Mouse (Mus musculus) kidney, embryonic 16.5 days (tissue): ENCODE measurements at regions not wholly inside any gene's neighbourhood (a gene's known extent, or its start where the extent isn't known, plus 50 kb on each side); places are given as distances from the start of the nearest gene placed in this dataset.

Experiments
- ATAC-seq: fragments of 200-750 bp; cut with Nextera tagmentation; 2 replicates; pipeline ENCODE4 v1.8.0; 2017; ENCODE audit warnings: moderate TSS enrichment; ENCODE audit not compliant: low FRiP score, low TSS enrichment
- H3K27ac ChIP-seq: fragments of 300-500 bp; sonication (generic); 2 replicates; pipeline ENCODE4 v1.5.1; 2014; ENCODE audit warnings: low read length
- H3K27me3 ChIP-seq: fragments of 300-500 bp; sonication (generic); 2 replicates; pipeline ENCODE4 v1.6.1; 2014; ENCODE audit warnings: low read length, control low read depth, mixed read lengths; ENCODE audit not compliant: insufficient read depth
- H3K36me3 ChIP-seq: fragments of 300-500 bp; sonication (generic); 2 replicates; pipeline ENCODE4 v1.6.1; 2014; ENCODE audit warnings: low read length, control low read depth, mixed read lengths; ENCODE audit not compliant: insufficient read depth
- H3K4me1 ChIP-seq: fragments of 300-500 bp; sonication (generic); 2 replicates; pipeline ENCODE4 v1.6.1; 2014; ENCODE audit warnings: low read length, control low read depth, mixed read lengths; ENCODE audit not compliant: insufficient read depth
- H3K4me2 ChIP-seq: fragments of 300-500 bp; sonication (generic); replicated peaks from 2 replicates; pipeline ENCODE4 v1.6.1; 2014; ENCODE audit warnings: low read depth, low read length
- H3K4me3 ChIP-seq: fragments of 300-500 bp; sonication (generic); 2 replicates; pipeline ENCODE4 v1.5.1; 2014; ENCODE audit warnings: mild to moderate bottlenecking, low read length
- H3K9ac ChIP-seq: fragments of 300-500 bp; sonication (generic); replicated peaks from 2 replicates; pipeline ENCODE4 v1.6.1; 2014; ENCODE audit warnings: low read length
- H3K9me3 ChIP-seq: fragments of 300-500 bp; sonication (generic); 2 replicates; pipeline ENCODE4 v1.6.1; 2016; ENCODE audit warnings: low read length, control low read depth
- WGBS: fragments of 180-500 bp; shearing (Covaris S2); extraction: QIAGEN DNeasy Blood & Tissue Kit; methylation state at CpG from one replicate; pipeline ENCODE4 v1.1.7; 2014; 5-methylcytosine and 5-hydroxymethylcytosine counted together

DNA sequence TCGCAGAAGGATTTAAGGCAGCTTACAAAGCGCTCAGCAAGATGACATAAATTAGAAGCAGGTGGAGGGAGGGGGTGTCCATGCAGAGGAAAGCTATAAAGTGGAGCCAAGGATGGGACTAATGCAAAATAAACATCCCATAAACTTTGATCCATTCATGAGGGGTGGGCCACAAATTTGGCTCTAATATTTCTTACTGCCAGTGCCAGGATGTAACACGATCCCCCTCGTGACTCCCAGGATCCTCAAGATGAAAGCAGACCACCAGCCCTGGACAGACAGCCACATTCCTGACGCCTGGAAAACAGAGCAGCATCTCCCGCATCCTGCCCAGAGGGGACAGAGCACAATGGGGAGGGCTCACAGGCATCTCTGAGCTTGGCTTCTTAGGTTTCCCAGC, 116.6 kb downstream of the Cyp26b1 start:
- Histone ChIP-seq H3K4me3 (no peak overlapping the region), H3K27me3 (peaks cover 2% of the 10 kb centered on the region; the same call in 1 of the 2 replicates), H3K27ac (no peak overlapping the region), H3K9ac (no peak overlapping the region), H3K4me1 (peaks cover 9% of the 10 kb centered on the region), H3K36me3 (no peaks in the 10 kb centered on the region), H3K4me2 (no peak overlapping the region), H3K9me3 (no peaks in the 10 kb centered on the region)
- peak; percentile 60; the same call in 1 of the 2 replicates for ATAC-seq
- WGBS = 11% methylated on average over 6 of the region's 6 CpGs

DNA sequence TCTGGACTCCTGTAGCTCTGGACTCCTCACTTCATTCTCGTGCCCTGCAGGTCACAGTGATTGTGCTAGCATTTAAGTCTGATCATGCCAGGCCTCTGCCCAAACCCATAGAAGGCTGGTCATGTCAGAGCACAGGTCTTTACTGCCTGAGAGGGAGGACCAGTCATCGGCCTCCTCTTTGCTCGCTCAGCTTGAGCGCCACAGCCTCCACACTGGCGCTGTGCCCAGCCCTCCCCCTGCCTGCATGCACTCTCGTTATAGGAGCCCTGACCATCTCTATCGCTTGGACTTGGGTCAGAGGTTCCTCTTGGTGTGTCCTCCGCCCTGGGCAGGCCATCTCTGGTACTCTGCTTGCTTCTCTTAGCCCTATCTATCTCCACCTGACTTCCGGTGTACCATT, 117.2 kb downstream of the Cyp26b1 start:
- Histone ChIP-seq H3K4me2 (peak overlapping the region; percentile 39), H3K27ac (no peak overlapping the region), H3K27me3 (peaks cover 2% of the 10 kb centered on the region; the same call in 1 of the 2 replicates), H3K4me1 (peaks cover 9% of the 10 kb centered on the region), H3K4me3 (no peak overlapping the region), H3K9ac (no peak overlapping the region), H3K36me3 (no peaks in the 10 kb centered on the region), H3K9me3 (no peaks in the 10 kb centered on the region)
- 21% methylated on average over 9 of the region's 9 CpGs for WGBS
- peak; percentile 58 for ATAC-seq

GRCm38 (mm10) chr6:84474835-84475234, 118.9 kb downstream of the Cyp26b1 start:
- no peaks in the 10 kb centered on the region for H3K9me3 ChIP-seq
- no peak for ATAC-seq
- H3K4me2 ChIP-seq = no peak overlapping the region
- no peak overlapping the region for H3K9ac ChIP-seq
- no peak overlapping the region for H3K4me3 ChIP-seq
- H3K27me3 ChIP-seq = peaks cover 5% of the 10 kb centered on the region
- no peak overlapping the region for H3K27ac ChIP-seq
- peaks cover 9% of the 10 kb centered on the region for H3K4me1 ChIP-seq
- H3K36me3 ChIP-seq = no peaks in the 10 kb centered on the region

GRCm38 (mm10) chr6:84473171-84473570, 120.5 kb downstream of the Cyp26b1 start:
- H3K36me3 ChIP-seq = no peaks in the 10 kb centered on the region
- H3K27me3 ChIP-seq = peaks cover 5% of the 10 kb centered on the region
- ATAC-seq = no peak
- H3K9me3 ChIP-seq = no peaks in the 10 kb centered on the region
- no peak overlapping the region for H3K9ac ChIP-seq
- no peak overlapping the region for H3K27ac ChIP-seq
- no peak overlapping the region for H3K4me2 ChIP-seq
- 76% methylated on average over 3 of the region's 3 CpGs for WGBS
- H3K4me3 ChIP-seq = no peak overlapping the region
- H3K4me1 ChIP-seq = peaks cover 9% of the 10 kb centered on the region

GRCm38 (mm10) chr6:84472287-84472686, 121.4 kb downstream of the Cyp26b1 start:
- peaks cover 8% of the 10 kb centered on the region for H3K4me1 ChIP-seq
- no peak overlapping the region for H3K4me2 ChIP-seq
- H3K9me3 ChIP-seq = no peaks in the 10 kb centered on the region
- no peaks in the 10 kb centered on the region for H3K36me3 ChIP-seq
- H3K4me3 ChIP-seq = no peak overlapping the region
- H3K27ac ChIP-seq = no peak overlapping the region
- H3K9ac ChIP-seq = no peak overlapping the region
- H3K27me3 ChIP-seq = peaks cover 5% of the 10 kb centered on the region
- ATAC-seq = no peak
- 39% methylated on average over 3 of the region's 3 CpGs for WGBS

- Histone ChIP-seq H3K4me2 (no peak overlapping the region), H3K4me3 (no peak overlapping the region), H3K36me3 (no peaks in the 10 kb centered on the region), H3K9ac (no peak overlapping the region), H3K27me3 (peaks cover 7% of the 10 kb centered on the region), H3K9me3 (no peaks in the 10 kb centered on the region), H3K4me1 (no peaks in the 10 kb centered on the region), H3K27ac (no peak overlapping the region)
- 95% methylated on average over 3 of the region's 3 CpGs for WGBS
- ATAC-seq = no peak
These were observed 126.4 kb downstream of the Cyp26b1 start for GRCm38 (mm10) chr6:84467319-84467718.

DNA sequence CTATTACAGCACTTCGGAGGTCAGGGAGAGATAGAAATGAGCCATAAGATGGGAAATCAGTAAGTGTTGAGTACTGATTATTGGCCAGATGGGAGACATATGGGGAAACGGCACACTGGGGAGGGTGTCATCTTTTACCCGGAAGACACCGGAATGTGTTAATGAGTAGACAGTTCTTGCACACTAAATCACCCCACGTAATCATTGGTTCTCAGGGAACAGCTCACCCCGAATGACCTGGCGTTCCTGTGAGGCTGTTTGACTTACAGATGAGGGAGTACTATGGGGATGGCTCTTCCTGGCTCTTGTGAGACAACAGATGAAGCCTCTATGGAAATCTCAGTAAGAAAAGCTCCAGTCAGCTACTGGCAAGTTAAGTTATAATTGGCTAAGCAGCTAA, 127.5 kb downstream of the Cyp26b1 start:
- no peak overlapping the region for H3K4me2 ChIP-seq
- no peak overlapping the region for H3K4me3 ChIP-seq
- H3K9me3 ChIP-seq = no peaks in the 10 kb centered on the region
- 39% methylated on average over 7 of the region's 7 CpGs for WGBS
- no peak for ATAC-seq
- H3K9ac ChIP-seq = no peak overlapping the region
- no peak overlapping the region for H3K27ac ChIP-seq
- no peaks in the 10 kb centered on the region for H3K36me3 ChIP-seq
- peaks cover 7% of the 10 kb centered on the region for H3K27me3 ChIP-seq
- H3K4me1 ChIP-seq = no peaks in the 10 kb centered on the region

- H3K27ac ChIP-seq = no peak overlapping the region
- H3K9ac ChIP-seq = no peak overlapping the region
- no peak overlapping the region for H3K4me3 ChIP-seq
- H3K9me3 ChIP-seq = no peaks in the 10 kb centered on the region
- H3K36me3 ChIP-seq = no peaks in the 10 kb centered on the region
- H3K27me3 ChIP-seq = 0 out of 2 replicates have a peak, but pooled peaks cover 4% of the 10 kb centered on the region
- H3K4me2 ChIP-seq = no peak overlapping the region
- WGBS = 79% methylated on average over 5 of the region's 5 CpGs
- no peaks in the 10 kb centered on the region for H3K4me1 ChIP-seq
- ATAC-seq = no peak
These were observed 128.1 kb downstream of the Cyp26b1 start for GRCm38 (mm10) chr6:84465596-84465995.

GRCm38 (mm10) chr6:84463592-84464367, 129.9 kb downstream of the Cyp26b1 start:
- H3K4me2 ChIP-seq = no peak overlapping the region
- no peak overlapping the region for H3K27ac ChIP-seq
- no peaks in the 10 kb centered on the region for H3K36me3 ChIP-seq
- H3K9me3 ChIP-seq = no peaks in the 10 kb centered on the region
- H3K27me3 ChIP-seq = 0 out of 2 replicates have a peak, but pooled peaks cover 4% of the 10 kb centered on the region
- H3K4me1 ChIP-seq = no peaks in the 10 kb centered on the region
- ATAC-seq = no peak
- no peak overlapping the region for H3K9ac ChIP-seq
- H3K4me3 ChIP-seq = no peak overlapping the region
- WGBS = 86% methylated on average over 7 of the region's 7 CpGs

DNA sequence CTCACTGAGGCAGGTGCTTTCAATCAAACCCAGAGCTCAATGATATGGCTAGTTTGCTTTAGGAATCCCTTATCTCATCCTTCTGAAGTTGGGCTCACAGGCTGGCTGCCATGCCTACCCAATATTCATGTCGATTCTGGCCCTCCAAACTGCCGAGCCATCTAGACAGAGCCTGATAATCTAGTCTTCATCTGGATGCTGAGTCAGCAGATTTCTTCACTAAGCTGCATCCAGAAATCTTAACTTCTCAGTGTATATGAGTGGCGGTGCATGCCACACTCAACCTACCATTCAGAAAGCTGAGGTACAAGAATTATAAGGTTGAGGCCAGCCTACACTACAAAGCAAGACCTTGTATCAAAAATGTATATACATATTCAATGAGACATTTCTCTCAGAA, 136.9 kb downstream of the Cyp26b1 start:
- Histone ChIP-seq H3K4me2 (no peak overlapping the region), H3K27me3 (no peaks in the 10 kb centered on the region), H3K9ac (no peak overlapping the region), H3K4me3 (no peak overlapping the region), H3K36me3 (no peaks in the 10 kb centered on the region), H3K9me3 (no peaks in the 10 kb centered on the region), H3K27ac (no peak overlapping the region), H3K4me1 (no peaks in the 10 kb centered on the region)
- WGBS = 84% methylated on average over 3 of the region's 3 CpGs
- ATAC-seq = no peak
